Mouse (Mus musculus) thymus, adult 2 months (tissue): Measurements from ENCODE around the gene Fars2. TPM values are rescaled to one million over a fixed set of nuclear protein-coding genes. Genes with fewer than 3 reads are reported as not detected.
A peak's percentile ranks its signal among the peaks of the same experiment; 100 is the strongest.
"Not testable (repeated sequence)": the region's sequence is repeated elsewhere in the genome, so short reads cannot be mapped to it uniquely, and the experiment has no call there.

Experiments used
- DNase-seq: peaks from one replicate; pipeline ENCODE4 v3.0.0; 2021
- H3K27ac ChIP-seq: fragments of 200-500 bp; 2 replicates; pipeline ENCODE4 v1.5.1; 2012; ENCODE audit warnings: low read length, control low read depth; ENCODE audit not compliant: control insufficient read depth, insufficient read depth
- H3K27me3 ChIP-seq: fragments of 200-500 bp; 2 replicates; pipeline ENCODE4 v1.6.1; 2012; ENCODE audit warnings: mild to moderate bottlenecking, low read length, moderate library complexity, mixed read lengths; ENCODE audit not compliant: control insufficient read depth, insufficient read depth
- H3K36me3 ChIP-seq: fragments of 200-500 bp; 2 replicates; pipeline ENCODE4 v1.6.1; 2012; ENCODE audit warnings: mild to moderate bottlenecking, low read length, moderate library complexity; ENCODE audit not compliant: control insufficient read depth, insufficient read depth
- H3K4me1 ChIP-seq: fragments of 200-500 bp; replicated peaks from 2 replicates; pipeline ENCODE4 v1.6.1; 2012; ENCODE audit warnings: low read length; ENCODE audit not compliant: control insufficient read depth, insufficient read depth
- H3K4me3 ChIP-seq: fragments of 200-500 bp; 2 replicates; pipeline ENCODE4 v1.5.1; 2012; ENCODE audit warnings: mild to moderate bottlenecking, low read length, control low read depth, moderate library complexity; ENCODE audit not compliant: control insufficient read depth, insufficient read depth
- CTCF ChIP-seq: fragments of 200-500 bp; IDR thresholded peaks from 2 replicates; pipeline ENCODE4 v1.5.1; 2012; ENCODE audit warnings: mild to moderate bottlenecking, control low read depth, low read length, moderate library complexity, borderline replicate concordance; ENCODE audit not compliant: control insufficient read depth, poor library complexity, insufficient read depth; ENCODE audit errors: extremely low read depth
- POLR2A ChIP-seq: fragments of 200-500 bp; IDR thresholded peaks from 2 replicates; pipeline ENCODE4 v1.6.1; 2012; ENCODE audit warnings: mild to moderate bottlenecking, low read length, control low read depth, moderate library complexity; ENCODE audit not compliant: control insufficient read depth, poor library complexity, insufficient read depth; ENCODE audit errors: extremely low read depth
- WGBS: fragments of 180-500 bp; shearing (Covaris S2); methylation state at CpG from one replicate; pipeline ENCODE4 v1.1.7; 2018; 5-methylcytosine and 5-hydroxymethylcytosine counted together
- polyA plus RNA-seq: library from polyadenylated mRNA; depleted of rRNA; stranded (reverse); fragments of >200 nt; gene quantifications from 2 replicates; pipeline ENCODE4 v1.2.3, GENCODE M21; 2012

Gene Fars2
- polyA plus RNA-seq, 1 experiment: 47.6 TPM

DNA sequence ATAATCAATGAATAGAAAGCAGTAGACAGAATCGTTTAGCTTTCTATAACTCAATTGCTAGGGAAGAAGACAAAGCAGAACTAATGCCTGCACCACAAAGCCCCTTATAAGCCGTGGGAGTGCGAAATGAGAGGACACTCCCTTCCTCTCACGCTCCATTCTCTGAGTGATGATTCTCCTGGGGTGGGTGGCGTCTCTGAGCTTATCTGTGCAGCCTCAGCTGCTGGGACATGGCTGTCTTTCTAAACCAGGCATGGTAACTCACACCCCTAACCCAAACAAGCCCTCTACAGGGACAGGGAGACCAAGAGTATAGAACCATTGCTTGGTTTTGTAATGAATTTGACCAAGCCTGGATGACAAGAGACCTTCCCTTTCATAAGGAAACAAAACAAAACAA is 217.5 kb downstream of the Fars2 start:
- no peak overlapping the region for H3K4me3 ChIP-seq
- H3K27me3 ChIP-seq: no peaks in the 10 kb centered on the region
- no peaks in the 10 kb centered on the region for H3K4me1 ChIP-seq
- H3K27ac ChIP-seq: no peak overlapping the region
- WGBS: 92% methylated on average over 5 of the region's 5 CpGs
- TF ChIP-seq CTCF: no peak
- DNase-seq: no peak
- H3K36me3 ChIP-seq: no peaks in the 10 kb centered on the region

DNA sequence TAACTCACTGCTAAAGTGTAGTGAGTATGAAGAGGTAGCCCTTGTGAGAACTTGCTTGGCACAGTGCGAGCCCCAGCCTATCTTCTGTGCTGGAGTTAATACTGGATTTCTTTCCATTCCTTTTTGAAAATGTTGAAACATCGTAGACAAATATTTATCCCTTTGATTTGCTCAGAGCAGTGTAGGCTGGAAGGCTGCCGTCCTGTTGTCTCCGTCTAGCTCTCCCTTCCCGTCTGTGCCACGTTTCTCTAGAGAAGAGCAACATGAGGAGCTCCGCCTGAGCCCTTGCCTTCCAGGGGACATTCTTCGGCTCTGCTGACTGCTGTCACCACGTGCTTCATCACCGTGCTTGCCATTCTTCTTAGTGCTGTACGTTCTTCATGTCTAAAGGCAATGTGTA is 234.3 kb downstream of the Fars2 start:
- 96% methylated on average over 11 of the region's 11 CpGs for WGBS
- H3K27ac ChIP-seq: no peak overlapping the region
- DNase-seq: no peak
- TF ChIP-seq CTCF (no peak), POLR2A (no peak)
- no peaks in the 10 kb centered on the region for H3K36me3 ChIP-seq
- H3K4me3 ChIP-seq: no peak overlapping the region
- no peaks in the 10 kb centered on the region for H3K27me3 ChIP-seq
- no peaks in the 10 kb centered on the region for H3K4me1 ChIP-seq

DNA sequence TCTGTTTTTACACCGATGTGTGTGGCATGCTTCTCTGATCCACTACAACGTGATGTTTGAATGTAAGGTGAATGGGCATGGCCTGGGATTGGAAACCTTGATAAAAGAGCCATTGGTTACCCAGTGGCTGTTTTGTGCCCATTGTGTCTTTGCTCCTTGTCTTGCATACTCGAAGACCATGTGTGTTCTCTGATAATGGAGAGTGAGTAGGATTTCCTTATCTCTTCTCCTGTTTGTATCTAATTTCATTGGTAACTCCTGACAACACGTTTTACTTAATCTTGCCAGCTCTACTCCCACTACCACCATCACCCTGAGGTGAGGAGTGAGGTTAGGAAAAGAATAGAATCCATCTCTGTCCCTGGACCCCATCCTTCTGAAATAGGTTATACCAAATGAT is 240.3 kb downstream of the Fars2 start:
- TF ChIP-seq POLR2A (no peak), CTCF (no peak)
- WGBS: 91% methylated on average over 4 of the region's 4 CpGs
- H3K36me3 ChIP-seq: no peaks in the 10 kb centered on the region
- no peak for DNase-seq
- no peaks in the 10 kb centered on the region for H3K4me1 ChIP-seq
- H3K27ac ChIP-seq: no peak overlapping the region
- H3K4me3 ChIP-seq: no peak overlapping the region
- no peaks in the 10 kb centered on the region for H3K27me3 ChIP-seq

DNA sequence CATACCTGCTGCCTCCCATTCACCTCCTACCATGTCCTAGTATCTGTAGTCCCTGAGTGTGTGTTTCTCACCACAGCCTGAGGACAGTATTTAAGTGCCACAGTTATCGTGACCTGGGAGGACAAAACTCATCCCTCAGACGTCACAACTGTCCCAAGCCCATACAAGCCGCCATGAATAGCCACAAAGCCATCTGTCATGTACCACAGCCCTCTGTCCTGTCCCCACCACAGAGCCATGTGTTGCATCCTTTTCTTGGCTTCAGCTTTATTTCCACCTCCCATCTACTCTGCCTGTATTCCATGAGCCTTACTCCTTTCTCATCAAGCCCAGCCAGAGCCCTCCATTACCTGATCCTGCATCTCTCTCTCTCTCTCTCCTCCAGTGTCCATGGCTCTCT is 244.2 kb downstream of the Fars2 start:
- no peak overlapping the region for H3K27ac ChIP-seq
- no peaks in the 10 kb centered on the region for H3K36me3 ChIP-seq
- H3K4me1 ChIP-seq: peaks cover 7% of the 10 kb centered on the region
- H3K27me3 ChIP-seq: no peaks in the 10 kb centered on the region
- no peak for DNase-seq
- no peak for TF ChIP-seq CTCF
- no peak for TF ChIP-seq POLR2A
- WGBS: 76% methylated on average over 3 of the region's 3 CpGs
- H3K4me3 ChIP-seq: no peak overlapping the region

DNA sequence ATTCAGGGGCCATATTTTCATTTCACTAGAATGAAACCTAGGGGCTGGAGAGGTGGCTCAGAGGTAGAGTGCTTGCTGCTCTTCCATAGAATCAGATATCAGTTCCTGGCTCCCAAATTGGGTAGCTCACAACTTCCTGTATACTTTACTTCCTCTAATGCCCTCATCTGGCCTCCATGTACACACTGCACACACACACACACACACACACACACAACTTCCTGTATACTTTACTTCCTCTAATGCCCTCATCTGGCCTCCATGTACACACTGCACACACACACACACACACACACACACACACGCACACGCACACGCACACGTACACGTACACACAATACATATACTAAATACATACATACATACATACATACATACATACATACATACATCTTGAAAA is 248.5 kb downstream of the Fars2 start:
- 95% methylated on average over 5 of the region's 5 CpGs for WGBS

DNA sequence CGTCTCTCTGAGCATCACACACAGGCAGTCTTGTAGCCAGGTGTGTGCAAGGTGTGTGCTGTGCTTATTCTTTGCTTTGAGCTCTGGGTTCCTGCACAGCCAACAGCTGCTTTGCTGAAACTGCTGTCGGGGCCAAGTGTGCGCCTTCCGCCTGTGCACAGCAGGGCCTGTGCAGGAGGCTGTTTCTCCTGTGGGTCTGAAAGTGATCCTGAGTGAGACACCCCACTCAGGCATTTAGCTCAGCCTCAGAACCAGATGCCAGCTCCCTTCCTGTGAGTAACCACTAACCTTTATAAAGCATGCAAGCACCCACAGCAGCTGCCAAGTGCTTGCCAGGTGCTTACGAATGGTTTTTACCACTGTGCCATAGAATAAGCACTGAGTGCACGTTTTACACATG is 249.1 kb downstream of the Fars2 start:
- H3K4me1 ChIP-seq: peaks cover 17% of the 10 kb centered on the region
- no peak for TF ChIP-seq CTCF
- no peak for TF ChIP-seq POLR2A
- H3K4me3 ChIP-seq: no peak overlapping the region
- H3K27ac ChIP-seq: peak overlapping the region; percentile 66
- peak; percentile 73 for DNase-seq
- WGBS: 5% methylated on average over 6 of the region's 6 CpGs
- H3K27me3 ChIP-seq: no peaks in the 10 kb centered on the region
- no peaks in the 10 kb centered on the region for H3K36me3 ChIP-seq

More for the DNA sequence above, 248.5 kb downstream of the Fars2 start:
- H3K4me3 ChIP-seq, H3K36me3 ChIP-seq, DNase-seq, H3K27me3 ChIP-seq: not testable (repeated sequence)
- peaks cover 17% of the 10 kb centered on the region for H3K4me1 ChIP-seq
- peak overlapping the region; percentile 66 for H3K27ac ChIP-seq

DNA sequence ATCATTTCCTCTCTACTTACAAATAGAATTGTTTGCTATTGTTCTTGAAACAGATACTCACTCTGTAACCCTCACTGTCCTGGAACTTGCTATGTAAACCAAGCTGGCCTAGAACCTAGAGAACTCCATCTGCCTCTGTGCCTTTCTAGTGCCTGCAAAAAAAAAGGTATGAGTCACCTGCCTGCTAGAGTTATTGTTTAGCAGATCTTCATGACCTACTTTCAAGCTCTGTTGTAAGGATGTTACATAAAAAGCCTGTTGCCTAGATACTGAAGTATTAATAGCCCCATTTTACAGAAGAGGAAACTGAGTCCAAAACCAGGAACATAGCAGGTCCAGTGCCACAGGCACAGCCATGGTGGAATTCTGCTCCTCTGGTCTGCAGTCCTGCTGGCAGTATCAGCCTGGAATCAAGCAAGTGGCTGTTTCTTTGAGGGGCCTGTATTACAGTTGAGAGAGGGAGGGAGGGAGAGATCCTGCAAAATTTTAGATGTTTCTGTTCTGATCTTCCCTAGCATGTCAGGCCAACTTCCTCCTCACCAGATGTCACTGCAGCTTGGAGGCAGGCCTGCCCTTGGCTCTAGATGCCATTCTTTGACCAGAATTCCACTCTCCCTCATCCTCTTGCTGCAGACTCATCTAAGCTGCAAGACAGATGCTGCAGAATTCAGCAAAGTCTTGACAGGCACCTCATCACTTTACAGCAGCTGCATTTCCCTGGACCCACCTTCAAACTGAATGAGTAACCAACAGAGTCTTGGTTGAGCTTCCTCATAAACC is 250.7 kb downstream of the Fars2 start:
- Histone ChIP-seq H3K4me1 (peaks cover 17% of the 10 kb centered on the region), H3K27me3 (no peaks in the 10 kb centered on the region), H3K36me3 (no peaks in the 10 kb centered on the region), H3K27ac (peak overlapping the region; percentile 36), H3K4me3 (no peak overlapping the region)
- TF ChIP-seq POLR2A: no peak
- TF ChIP-seq CTCF: no peak
- peak; percentile 16 for DNase-seq
